Mouse (Mus musculus): ENCODE results near the gene Gp1ba.

DNA sequence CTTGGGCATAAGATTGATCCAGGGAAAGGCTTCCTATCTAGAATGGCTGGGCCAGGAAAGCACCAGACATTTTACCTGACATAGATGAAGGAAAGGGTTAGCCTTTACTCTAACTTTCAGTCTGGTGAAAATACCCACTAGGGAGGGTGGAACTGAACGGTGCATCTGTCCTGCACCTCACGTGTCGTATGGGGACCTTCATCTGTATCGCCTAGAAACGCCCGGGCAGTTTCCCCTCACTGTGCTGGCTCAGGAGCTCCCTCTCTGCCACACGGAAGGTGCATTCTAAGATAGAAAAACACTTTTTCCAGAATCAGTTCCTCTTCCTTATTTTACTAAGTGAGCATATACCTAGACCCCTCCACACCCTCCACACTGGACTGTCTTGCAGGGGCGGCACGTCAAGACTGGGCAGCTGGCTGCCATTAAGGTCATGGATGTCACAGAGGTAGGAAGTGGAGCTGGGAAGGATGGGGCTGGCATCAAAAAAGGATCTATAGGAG lies 40.4 kb upstream of the Gp1ba start:
- TF ChIP-seq CHD2 (IDR thresholded peaks at IDR 0.05; ENCODE audit: low read depth, low read length) = no peak
- no peak for TF ChIP-seq ZNF384 (IDR thresholded peaks at IDR 0.05; ENCODE audit: low read depth, low read length)
- no peak for TF ChIP-seq MAFK (IDR thresholded peaks at IDR 0.05; ENCODE audit: insufficient read depth, low read depth, low read length)
